Mouse (Mus musculus) ES-Bruce4 (cell line): ENCODE measurements around the gene Skint2. TPM values are rescaled to one million over a fixed set of nuclear protein-coding genes. Genes with fewer than 3 reads are reported as not detected.

Experiments
- H3K27ac ChIP-seq: 2 replicates; pipeline ENCODE4 v1.5.1; 2012; ENCODE audit warnings: low read length, inconsistent platforms; ENCODE audit not compliant: insufficient read depth
- H3K27me3 ChIP-seq: 2 replicates; pipeline ENCODE4 v1.6.1; 2012; ENCODE audit warnings: mild to moderate bottlenecking, low read length, inconsistent platforms; ENCODE audit not compliant: control insufficient read depth, poor library complexity, insufficient read depth, severe bottlenecking
- H3K36me3 ChIP-seq: 2 replicates; pipeline ENCODE4 v1.6.1; 2012; ENCODE audit warnings: inconsistent platforms, mild to moderate bottlenecking, low read length, moderate library complexity; ENCODE audit not compliant: control insufficient read depth, poor library complexity, insufficient read depth, severe bottlenecking
- H3K4me1 ChIP-seq: one replicate; pipeline ENCODE4 v1.8.1; 2011; ENCODE audit warnings: low read length; ENCODE audit not compliant: control insufficient read depth, insufficient read depth
- H3K4me3 ChIP-seq: 2 replicates; pipeline ENCODE4 v1.5.1; 2011; ENCODE audit warnings: low read depth, mild to moderate bottlenecking, low read length
- H3K9ac ChIP-seq: 2 replicates; pipeline ENCODE4 v1.6.1; 2012; ENCODE audit warnings: low read depth, mild to moderate bottlenecking, inconsistent platforms; ENCODE audit not compliant: poor library complexity, severe bottlenecking
- H3K9me3 ChIP-seq: replicated peaks from 2 replicates; pipeline ENCODE4 v1.6.1; 2012; ENCODE audit warnings: mild to moderate bottlenecking, low read length, inconsistent platforms; ENCODE audit not compliant: control insufficient read depth, poor library complexity, insufficient read depth, severe bottlenecking
- CTCF ChIP-seq: IDR thresholded peaks from one replicate; pipeline ENCODE4 v1.8.1; 2011; ENCODE audit warnings: low read depth, low read length
- EP300 ChIP-seq: IDR thresholded peaks from 2 replicates; pipeline ENCODE4 v1.6.1; 2011; ENCODE audit warnings: low read depth, low read length; ENCODE audit not compliant: insufficient read depth
- POLR2A ChIP-seq: IDR thresholded peaks from one replicate; pipeline ENCODE4 v1.8.1; 2011; ENCODE audit warnings: low read length; ENCODE audit not compliant: insufficient read depth
- polyA plus RNA-seq: library from polyadenylated mRNA; stranded (reverse); fragments of >200 nt; gene quantifications from 2 replicates; pipeline ENCODE4 v1.2.4, GENCODE M21; 2011; ENCODE audit warnings: low read depth; ENCODE audit not compliant: missing spikeins, insufficient read depth, insufficient read length

Skint2 gene
- not detected in 2 replicates for polyA plus RNA-seq

GRCm38 (mm10) chr4:112556894-112557293 lies at the start of gene Skint2:
Gene Skint2 (plus strand): TSS chr4:112557194.
- no peaks in the 10 kb centered on the region for H3K36me3 ChIP-seq
- no peak within 1 kb of the TSS for H3K27ac ChIP-seq
- no peak for TF ChIP-seq CTCF
- no peak for TF ChIP-seq EP300
- no peak for TF ChIP-seq POLR2A
- no peaks in the 10 kb centered on the region for H3K27me3 ChIP-seq
- no peak within 1 kb of the TSS for H3K4me3 ChIP-seq
- H3K9me3 ChIP-seq, result no peaks in the 10 kb centered on the region
- no peak within 1 kb of the TSS for H3K9ac ChIP-seq
- no peaks in the 10 kb centered on the region for H3K4me1 ChIP-seq

Other genes starting within 250 kb of the Skint2 start
- not detected in 2 replicates for gene Skint9, start 123.2 kb upstream of the Skint2 start, polyA plus RNA-seq
- not detected in 2 replicates for gene Skint10, start 217.7 kb downstream of the Skint2 start, polyA plus RNA-seq